Mouse (Mus musculus): ENCODE results near the gene D630003M21Rik.

The D630003M21Rik gene

GRCm38 (mm10) chr2:158228670-158229502, at the start of gene D630003M21Rik:
Gene D630003M21Rik (minus strand): TSS chr2:158229222.
- DNase-seq (ENCODE audit: low spot score in 2 of 2): no peak

DNA sequence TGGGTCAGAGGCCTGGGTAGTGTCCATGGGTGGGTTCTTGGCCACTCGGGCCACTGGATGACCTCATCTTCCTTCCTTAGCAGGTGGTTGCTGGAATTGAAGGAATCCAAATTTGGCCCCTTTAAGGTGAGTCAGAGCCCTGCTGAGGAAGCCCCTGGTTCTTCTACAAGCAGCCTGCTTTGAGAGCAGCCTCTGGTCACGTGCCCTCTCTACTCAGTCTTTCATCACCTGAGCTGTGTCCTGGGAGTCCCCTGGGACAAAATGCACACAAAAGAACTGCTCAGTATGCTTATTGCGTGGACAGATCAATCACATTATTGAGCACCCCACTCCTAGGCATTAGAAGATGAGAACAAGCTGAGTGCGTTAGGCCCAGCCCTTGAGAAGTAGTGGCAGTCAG, 47.9 kb upstream of the D630003M21Rik start:
- DNase-seq (ENCODE audit: low spot score in 2 of 2): no peak

GRCm38 (mm10) chr2:158276451-158276850, 47.4 kb upstream of the D630003M21Rik start:
- no peak for DNase-seq (ENCODE audit: low spot score in 2 of 2)

- DNase-seq (ENCODE audit: low spot score in 2 of 2): no peak
These were observed 46.8 kb upstream of the D630003M21Rik start for GRCm38 (mm10) chr2:158275811-158276210.

DNA sequence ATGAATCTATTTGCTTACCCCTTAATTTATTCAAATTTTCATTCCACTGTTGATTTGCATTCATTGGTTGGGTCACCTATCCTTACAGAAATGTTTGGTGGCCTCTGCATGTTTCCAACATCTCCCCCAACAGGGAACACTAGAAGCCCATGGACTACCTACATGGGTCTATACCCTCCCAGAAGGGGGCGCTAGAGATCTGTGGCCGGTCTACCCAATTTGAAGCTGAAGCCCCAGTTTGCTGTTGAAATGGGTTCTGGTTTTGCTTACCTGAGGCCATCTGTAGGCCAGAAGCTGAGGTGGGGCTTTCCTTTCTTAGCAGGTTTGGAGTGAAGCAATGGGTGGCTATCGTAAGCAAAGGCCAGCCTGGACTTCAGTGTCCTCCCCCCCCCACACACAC, 46.3 kb upstream of the D630003M21Rik start:
- DNase-seq (ENCODE audit: low spot score in 2 of 2): no peak

- no peak for DNase-seq (ENCODE audit: low spot score in 2 of 2)
These were observed 44.6 kb upstream of the D630003M21Rik start for GRCm38 (mm10) chr2:158273646-158274045.

- no peak for DNase-seq (ENCODE audit: low spot score in 2 of 2)
These were observed 41.0 kb upstream of the D630003M21Rik start for GRCm38 (mm10) chr2:158270017-158270416.

DNA sequence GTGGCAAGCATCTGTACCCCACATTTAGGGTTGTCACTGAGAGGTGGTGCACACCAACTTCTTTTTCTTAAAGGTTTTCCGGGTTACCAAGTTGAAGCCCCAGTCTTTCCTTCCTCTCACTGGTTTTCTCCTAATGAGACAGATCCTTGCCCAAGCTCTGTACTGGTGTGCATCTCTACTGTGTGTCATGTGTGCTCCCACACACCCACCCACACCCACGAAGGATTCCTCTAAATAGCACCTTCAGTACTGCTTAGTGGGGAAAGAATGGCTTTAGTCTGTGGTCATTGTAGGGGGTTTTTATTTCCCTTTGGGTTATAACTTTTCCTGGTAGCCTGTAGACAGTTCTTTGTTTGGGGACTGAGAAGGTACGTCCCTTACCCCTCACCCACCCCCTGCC, 35.9 kb upstream of the D630003M21Rik start:
- DNase-seq (ENCODE audit: low spot score in 2 of 2): no peak

DNA sequence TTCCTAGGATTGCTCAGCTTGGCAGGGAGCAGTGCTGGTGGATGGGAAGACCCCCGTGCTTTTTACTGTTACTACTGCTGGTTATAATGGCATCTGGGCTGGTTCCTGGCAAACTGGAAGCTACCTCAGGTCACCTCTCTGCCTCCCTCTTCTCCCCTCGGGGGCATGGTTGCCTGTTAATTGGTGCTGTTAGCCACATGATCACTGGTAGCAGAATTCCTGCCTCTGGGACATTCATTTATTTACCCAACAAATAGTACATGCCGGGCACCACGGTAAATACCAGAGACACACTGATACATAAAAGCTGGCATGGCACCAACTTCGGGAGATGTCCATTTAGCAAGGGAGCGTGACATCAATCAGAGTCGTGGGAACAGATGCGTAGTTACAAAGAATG, 30.5 kb upstream of the D630003M21Rik start:
- no peak for DNase-seq (ENCODE audit: low spot score in 2 of 2)

DNA sequence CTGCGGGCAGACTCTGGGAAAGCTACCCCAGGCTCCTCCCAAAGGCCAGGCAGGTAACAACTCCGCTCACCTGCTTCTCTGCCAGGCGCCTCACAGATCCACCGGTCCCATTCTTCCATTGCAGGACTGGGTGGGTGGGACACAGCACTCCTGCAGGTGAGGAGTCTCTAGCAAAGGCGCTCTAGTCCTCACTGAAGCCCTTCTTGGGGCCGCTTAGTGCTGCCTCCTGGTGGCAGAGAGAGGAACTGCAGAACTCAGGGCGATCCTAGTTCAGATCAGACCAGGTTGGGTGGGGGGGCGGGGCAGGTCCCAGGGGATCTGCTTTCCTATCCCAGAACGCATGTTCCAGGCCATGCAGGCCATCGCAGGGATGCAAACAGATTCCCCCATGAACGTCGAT, 29.8 kb upstream of the D630003M21Rik start:
- DNase-seq (ENCODE audit: low spot score in 2 of 2): peak; percentile 31 to 45

DNA sequence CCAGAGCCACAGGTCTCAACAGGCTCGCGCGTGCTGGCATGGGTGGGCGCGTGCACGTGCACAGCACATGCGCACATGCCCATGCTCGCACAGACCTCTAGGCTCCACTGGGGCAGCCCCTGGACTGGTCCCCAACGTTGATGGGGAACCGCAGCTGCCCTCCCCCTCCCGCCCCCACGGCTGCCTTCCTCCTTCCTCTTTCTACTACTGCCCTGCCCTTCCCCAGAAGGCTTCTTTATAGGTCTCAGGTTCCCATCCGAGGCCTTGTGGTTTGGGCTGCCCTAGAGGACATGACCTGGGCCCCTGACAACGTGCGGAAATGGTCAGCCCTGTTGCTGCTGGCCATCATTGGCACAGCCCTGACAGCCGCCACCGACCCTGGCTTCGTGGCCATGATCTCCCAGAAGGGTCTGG, 29.0 kb upstream of the D630003M21Rik start, which contains the start of gene Bpi:
Bpi (plus strand) TSS at position 90 of the 414 bp plus-strand sequence.
- DNase-seq (ENCODE audit: low spot score in 2 of 2): no peak

DNA sequence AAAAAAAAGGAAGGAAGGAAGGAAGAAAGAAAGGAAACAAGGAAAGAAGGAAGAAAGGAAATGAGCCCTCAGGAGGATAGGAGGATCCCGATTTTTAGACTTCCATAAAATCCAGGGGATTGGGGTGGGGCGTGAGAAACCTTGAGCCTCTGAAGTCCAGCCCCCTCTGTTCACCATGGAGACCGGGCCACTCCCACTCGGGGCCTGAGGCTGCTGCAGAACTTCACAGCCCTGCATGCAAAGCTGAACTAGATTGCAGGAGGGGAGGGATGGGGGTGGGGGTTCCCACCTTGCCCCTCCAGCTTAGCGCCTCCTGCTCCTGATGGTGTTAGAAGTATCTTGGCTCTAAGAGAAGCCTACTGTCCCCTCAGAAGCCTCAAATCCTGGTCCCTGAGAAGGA, 27.9 kb upstream of the D630003M21Rik start:
- no peak for DNase-seq (ENCODE audit: low spot score in 2 of 2)

DNA sequence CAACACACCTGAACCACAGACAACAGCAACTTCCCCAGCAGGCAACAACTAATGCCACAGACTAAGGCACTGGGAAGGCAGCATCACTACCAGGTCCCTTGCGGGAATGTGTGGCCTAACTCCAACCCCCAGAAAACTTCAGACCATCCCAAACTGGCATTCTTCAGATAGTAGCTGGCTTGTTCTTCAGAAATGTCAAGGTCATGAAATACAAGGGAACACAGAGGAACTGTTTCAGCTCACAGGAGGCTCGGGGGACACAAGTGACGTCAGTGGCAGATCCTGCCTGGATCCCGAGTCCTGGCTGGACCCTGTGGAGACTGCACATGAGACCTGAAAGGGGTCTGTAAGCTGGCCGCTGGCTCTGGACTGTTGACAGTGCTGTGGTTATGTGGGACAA, 24.8 kb upstream of the D630003M21Rik start:
- no peak for DNase-seq (ENCODE audit: low spot score in 2 of 2)

- DNase-seq (ENCODE audit: low spot score in 2 of 2): no peak
These were observed 21.5 kb upstream of the D630003M21Rik start for GRCm38 (mm10) chr2:158250558-158250957.

DNA sequence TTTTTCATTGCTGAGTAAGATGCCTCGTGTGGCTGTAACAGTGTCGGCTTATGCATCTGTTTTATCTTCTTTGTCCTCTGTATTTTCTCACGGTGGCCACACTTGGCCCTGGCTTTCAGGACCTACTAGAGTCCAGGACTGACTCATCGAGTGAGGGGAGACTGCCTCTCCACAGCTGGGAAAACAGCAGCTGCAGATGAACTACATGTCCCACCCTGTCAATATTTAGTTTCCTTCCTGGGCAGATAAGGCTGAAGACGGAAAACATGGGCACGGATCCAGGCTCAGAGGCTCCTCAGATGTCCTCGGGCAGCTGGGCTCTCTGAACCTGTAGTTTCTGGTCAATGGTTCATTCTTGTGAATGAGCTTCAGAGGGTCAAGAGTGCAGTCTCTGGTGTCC, 19.3 kb upstream of the D630003M21Rik start:
- DNase-seq (ENCODE audit: low spot score in 2 of 2): no peak

GRCm38 (mm10) chr2:158247852-158248251, 18.8 kb upstream of the D630003M21Rik start:
- DNase-seq (ENCODE audit: low spot score in 2 of 2): no peak

DNA sequence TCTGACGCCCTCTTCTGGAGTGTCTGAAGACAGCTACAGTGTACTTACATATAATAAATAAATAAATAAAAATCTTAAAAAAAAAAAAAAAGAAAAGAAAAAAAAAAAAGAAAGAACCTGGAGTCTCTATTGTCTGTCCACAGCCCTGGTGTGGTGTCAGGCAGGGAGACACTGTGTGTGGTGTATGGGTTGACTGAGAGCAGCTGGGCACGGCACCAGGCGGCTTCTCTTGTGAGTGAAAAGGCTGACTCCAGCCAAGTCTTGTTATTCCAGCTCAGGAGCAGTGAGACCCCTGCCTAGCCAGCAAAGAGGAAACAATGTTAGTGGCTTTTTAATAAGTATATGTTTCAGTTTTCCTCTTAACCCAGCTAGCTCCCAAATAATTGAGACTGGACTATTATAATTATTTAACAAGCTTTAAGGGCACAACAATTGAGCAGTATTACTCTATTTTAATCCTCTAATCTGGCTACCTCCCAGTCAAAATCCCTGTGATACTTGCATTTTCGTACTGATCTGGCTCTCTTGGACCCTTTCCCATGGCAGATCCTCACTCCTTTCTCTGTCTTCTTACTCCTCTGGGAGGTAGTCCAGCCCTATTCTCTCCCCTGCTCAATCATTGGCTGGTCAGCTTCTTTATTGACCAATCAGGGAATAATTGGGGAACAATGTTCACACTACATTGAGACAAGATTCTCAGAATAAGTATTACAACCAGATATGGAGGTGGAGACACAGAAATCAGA, 16.2 kb upstream of the D630003M21Rik start:
- no peak for DNase-seq (ENCODE audit: low spot score in 2 of 2)

- DNase-seq (ENCODE audit: low spot score in 2 of 2): peak; percentile 33 to 34
These were observed 14.3 kb upstream of the D630003M21Rik start for GRCm38 (mm10) chr2:158243129-158243870.

GRCm38 (mm10) chr2:158242170-158242896, 13.3 kb upstream of the D630003M21Rik start:
- DNase-seq (ENCODE audit: low spot score in 2 of 2): peak in 1 of 2 experiments; percentile 17

DNA sequence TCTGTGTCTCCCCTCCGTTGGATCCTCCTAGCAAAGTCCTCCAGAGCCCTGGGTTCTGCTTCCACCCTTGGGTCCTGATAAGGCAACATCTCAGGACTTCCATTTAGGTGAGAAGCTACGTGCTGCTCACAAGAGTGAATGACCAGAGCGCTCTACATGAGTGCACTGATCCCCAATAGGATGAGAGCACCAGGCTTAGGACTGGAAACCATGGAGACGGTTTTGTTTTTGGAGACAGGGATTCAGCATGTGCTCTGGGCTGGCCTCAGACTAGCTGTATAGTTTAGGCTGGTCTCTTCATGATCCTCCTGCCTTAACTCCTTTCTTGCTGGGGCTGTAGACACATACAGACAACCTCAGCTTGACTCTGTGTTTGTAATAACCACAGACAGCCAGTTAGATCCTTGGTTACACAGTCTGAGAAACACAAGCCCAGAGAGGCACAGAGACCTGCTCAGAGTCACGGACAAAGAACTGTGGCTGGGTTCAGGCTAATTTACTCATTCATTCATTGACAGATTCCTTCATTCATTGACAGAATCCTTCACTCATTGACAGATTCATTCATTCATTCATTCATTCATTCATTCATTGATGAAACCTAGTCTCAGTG, 12.2 kb upstream of the D630003M21Rik start:
- DNase-seq (ENCODE audit: low spot score in 2 of 2): no peak

DNA sequence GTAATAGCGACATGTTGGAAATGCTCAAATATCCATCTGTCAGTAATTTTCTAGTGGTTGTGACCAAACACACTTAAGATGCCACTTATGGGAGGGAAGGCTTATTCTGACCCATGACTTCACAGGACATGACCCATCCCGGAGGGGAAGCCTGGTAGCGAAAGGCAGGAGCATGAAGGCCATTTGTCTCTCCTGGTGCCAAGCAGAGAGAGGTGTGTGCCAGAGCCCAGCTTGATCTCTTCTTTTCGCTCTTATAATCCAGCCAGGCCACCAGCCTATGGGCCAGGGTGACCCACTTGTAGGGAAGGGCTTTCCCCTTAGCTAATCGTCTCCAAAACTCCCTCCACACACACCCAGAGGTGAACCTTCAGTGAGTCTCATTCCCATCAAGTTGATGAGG, 9.1 kb upstream of the D630003M21Rik start:
- no peak for DNase-seq (ENCODE audit: low spot score in 2 of 2)

Measured in frontal cortex, postnatal 25 days (tissue).